Mouse (Mus musculus) spleen, embryonic (tissue): ENCODE results near the gene Iqce.

ENCODE experiments used
- CTCF ChIA-PET: fragments of 350-600 bp; sonication (Branson Sonifier 250); formaldehyde crosslinking; loops from one replicate; lab custom pipeline; 2022; lab: Charles Lee

Iqce gene

DNA sequence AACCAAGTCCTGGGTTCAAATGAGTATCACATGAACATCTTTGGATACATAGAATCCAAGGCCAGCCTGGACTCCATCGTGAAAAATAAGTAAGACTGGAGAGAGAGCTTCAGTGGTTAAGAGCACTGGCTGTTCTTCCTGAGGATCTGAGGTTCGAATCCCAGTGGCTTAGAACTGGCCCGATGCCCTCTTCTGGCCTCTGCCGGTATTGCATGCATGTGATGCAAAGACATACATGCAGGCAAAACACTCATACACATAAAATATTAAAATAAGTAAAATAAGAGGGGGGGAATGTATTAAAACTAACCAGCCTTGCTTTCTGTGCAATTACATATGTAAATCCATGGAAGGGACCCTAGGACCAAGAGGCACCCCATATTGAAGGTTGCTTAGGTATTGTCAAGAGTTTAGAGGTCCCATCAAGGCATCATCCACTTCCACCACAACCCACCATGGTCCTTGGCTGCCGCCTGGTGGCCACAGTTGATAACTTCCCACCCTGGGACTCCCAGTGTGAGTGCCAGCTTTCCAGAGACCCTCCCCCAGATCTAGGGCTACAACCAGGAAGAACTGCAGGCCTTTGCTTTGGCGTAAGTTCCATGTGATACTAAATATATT is 82.9 kb downstream of the Iqce start:
- CTCF ChIA-PET = interaction anchor here (1.0 to 1.5 kb wide), 3 partner anchors 52 to 79 kb away, joined by 3 to 27 read pairs (median 5); no protein-coding TSS in a partner anchor

DNA sequence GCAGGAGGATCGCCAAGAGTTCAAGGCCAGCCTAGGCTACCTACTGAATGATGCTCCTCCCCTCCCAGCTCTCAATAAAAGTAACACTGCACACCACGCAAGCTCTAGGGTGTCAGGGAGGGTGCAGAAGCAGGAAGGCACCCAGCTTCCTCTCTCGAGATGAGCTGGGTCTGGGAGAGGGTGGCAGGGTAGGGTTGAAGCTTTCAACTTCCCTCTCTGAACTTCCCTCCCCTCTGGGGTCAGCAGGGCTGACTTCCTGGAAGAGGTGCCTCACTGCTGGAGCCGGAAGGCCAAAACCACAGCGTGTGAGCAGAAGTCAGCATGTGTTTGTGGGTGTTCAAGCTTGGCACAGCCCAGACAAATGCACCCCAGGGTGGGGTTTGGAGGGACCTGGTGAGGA is 84.5 kb downstream of the Iqce start:
- CTCF ChIA-PET = interaction anchor here (1.2 to 1.5 kb wide), 2 partner anchors 11 to 51 kb away, joined by 3 to 5 read pairs; partner anchors contain the start of gene Lfng

GRCm38 (mm10) chr5:140616691-140617090 is 85.5 kb downstream of the Iqce start:
- CTCF ChIA-PET = interaction anchor here (1.2 kb wide), 1 partner anchor 10 kb away, joined by 3 read pairs; the partner anchor contains the start of gene Lfng

- CTCF ChIA-PET = interaction anchor here (0.6 kb wide), 1 partner anchor 8 kb away, joined by 4 read pairs; no protein-coding TSS in a partner anchor
These were observed 86.1 kb downstream of the Iqce start for GRCm38 (mm10) chr5:140616110-140616503.

DNA sequence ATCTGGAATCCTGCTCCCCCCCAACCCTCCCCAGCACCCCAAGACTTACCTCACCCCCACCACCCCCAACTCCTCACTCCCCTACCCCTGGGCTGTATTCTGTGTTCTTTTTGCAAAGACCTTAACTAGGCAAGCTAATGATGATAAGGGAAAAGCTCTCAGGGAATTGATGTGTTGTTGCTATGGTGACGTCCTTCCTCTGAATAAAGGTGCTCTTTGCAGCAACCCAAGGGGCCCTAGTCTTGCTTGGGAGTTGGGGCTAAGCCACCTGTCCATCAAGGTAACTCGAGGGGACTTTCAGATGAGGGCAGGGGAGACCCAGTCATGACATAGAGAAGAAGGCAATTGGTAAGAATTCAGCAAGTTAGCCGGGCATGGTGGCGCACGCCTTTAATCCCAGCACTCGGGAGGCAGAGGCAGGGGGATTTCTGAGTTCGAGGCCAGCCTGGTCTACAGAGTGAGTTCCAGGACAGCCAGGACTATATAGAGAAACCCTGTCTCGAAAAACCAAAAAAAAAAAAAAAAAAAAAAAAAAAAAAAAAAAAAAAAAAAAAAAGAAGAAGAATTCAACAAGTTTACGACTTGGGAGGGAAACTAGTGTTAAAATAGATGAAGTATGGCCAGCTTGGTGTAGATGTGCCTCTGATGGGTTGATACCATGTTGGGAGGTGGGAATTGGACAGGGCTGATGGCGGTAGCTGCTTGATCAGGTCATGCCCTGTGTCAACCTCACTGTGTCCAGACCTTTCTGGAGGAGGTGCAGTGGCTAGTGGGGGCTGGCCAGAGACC is 86.7 kb downstream of the Iqce start:
- CTCF ChIA-PET = interaction anchor here (0.6 kb wide), 1 partner anchor 8 kb away, joined by 4 read pairs; no protein-coding TSS in a partner anchor

- CTCF ChIA-PET = no interaction called here
These were observed 87.3 kb downstream of the Iqce start for GRCm38 (mm10) chr5:140614837-140615236.

- CTCF ChIA-PET = no interaction called here
These were observed 88.0 kb downstream of the Iqce start for GRCm38 (mm10) chr5:140614141-140614540.

DNA sequence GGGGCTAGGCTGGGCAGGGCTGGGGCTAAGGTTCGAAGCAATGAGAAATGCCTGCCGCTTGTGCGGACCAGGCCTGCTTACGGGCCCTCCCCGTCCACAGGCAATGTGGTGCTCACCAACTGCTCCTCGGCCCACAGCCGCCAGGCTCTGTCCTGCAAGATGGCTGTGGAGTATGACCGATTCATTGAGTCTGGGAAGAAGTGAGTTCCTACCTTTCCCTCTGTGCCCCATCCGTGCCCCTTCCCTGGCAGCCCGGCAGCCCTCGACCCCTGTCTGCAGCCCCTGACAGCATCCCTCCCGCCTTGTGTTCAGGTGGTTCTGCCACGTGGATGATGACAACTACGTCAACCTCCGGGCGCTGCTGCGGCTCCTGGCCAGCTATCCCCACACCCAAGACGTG is 90.0 kb downstream of the Iqce start:
- CTCF ChIA-PET = interaction anchor here (0.8 to 1.0 kb wide), 2 partner anchors 13 to 14 kb away, joined by 4 read pairs; no protein-coding TSS in a partner anchor
